Mouse (Mus musculus) urinary bladder, postnatal 14 days (tissue): ENCODE measurements around the gene Gosr2.

Experiments used
- DNase-seq: peaks from one replicate; pipeline ENCODE4 v3.0.0; 2021; ENCODE audit warnings: low spot score

Gosr2 gene

DNA sequence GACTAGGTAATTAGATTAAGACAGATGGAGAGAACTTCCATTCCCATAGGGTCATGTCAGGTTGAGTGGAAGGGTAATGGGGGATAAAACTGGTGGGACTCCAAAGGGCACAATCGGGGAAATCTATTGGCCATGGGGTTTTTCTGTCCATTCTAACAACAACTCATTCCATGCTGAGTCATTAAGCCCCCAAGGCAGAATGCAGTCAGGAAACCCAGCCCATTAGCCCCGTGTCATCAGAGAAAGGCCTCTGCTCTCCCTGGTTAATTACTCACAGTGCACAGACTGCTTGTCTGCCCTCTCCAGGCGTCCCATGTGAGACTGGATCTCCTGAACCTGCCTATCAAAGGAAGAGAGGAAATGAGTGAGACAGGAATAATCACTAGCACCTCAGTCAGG lies 8.7 kb downstream of the Gosr2 start:
- no peak for DNase-seq

DNA sequence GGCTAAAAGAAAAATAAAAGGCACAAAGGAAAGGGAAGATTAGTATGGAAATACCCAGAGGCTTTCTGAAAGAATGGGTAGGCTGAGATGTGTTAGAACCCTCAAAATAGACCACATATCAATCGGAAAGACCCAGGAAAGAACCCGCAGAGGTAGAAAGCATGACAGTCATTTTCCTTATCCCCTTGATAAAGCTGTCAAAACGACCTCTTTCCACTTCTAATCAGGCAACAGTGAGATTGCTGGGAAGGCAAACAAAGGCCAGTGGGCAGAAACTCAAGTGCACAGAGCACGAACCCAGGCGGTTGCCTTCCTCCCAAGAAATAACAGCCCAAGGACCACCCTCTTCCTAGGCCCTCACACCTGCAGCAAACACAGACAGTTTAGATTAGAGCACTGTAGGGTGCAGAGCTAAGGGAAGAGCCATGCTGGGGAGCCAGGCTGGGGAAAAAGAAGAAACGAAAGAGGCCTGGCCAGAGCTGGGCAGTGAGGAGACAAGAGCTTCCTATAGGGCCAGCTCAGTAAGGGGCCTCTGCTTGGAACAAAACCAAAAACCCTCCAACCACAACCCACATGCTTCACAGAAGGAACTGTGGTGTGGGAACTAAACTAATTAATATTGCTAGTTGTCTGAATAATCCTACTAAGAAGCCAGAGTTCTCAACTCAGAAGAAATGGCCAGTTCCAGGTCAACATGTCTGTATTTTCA lies 9.3 kb downstream of the Gosr2 start:
- no peak for DNase-seq

DNA sequence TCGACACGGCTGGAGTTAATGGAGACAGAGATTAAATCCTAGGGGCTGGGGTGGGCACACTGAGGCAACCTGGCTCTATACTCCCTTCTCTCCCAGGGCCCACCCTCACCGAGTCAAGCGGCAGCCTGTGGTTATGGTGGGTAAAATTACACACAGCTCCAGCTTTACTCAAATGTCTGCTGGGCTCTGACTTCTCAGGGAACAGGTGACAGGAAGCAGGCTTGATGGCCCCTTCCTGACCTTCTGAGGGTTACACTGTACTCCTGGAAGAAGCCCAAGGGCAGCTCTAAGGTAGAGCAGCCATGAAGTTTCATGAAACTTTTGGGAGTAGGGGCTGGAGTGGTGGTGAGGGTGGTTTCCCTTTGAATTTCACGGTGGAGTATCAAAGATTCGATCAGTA lies 11.0 kb downstream of the Gosr2 start:
- DNase-seq: no peak

DNA sequence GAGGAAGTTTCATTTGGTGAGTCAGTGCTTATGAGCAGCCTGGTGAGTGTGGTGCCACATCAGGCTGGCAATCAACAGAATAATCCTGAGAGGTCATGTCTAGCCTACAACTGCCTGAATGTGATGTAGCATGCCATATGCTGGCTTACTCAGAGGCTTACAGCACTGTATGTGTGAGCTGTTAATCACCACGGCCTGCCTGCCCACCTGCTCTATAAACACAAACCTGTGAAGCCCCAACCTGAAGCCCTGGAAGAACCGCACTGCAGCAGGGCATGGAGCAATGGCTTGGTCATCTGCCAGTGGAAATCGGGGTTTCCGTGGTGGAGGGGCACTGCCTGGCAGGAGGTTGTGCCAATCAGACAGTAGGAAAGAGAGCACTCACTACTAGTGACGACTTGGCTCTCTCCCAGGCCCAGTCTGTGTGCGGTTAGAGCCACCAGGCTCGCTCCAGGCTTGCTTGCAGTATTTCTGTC lies 12.4 kb downstream of the Gosr2 start:
- no peak for DNase-seq

DNA sequence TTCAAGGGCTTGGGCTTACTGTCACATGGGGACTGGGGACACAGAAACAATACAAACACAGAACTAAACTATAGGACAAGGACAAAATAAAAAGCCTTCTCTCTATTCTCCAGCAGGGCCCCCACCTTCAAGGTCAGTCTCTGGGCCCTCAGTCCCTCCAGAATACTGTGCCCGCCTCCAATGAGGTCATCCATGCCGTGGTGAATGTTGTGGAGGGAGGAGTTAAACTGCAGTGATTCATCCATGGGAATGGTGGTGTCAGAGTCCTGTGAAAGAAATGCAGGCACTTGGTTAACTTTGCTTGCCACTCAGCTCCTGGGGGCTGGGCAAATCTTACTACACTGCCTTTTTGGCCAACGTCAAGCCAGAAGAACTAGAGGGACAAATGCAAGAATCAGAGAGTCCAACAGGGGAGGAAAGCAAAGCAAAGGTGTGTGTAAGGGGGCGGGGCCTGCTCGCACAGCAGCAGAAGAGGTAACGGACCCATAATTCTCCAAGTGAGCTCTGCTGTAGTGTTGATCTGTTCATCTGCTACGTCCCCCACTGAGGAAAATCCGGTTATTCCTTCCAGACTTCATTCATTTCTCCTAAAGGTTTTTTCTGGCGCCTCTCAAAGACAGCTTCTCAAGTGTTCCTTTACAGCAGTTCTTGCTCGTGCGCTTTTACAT lies 13.9 kb downstream of the Gosr2 start:
- DNase-seq: no peak

DNA sequence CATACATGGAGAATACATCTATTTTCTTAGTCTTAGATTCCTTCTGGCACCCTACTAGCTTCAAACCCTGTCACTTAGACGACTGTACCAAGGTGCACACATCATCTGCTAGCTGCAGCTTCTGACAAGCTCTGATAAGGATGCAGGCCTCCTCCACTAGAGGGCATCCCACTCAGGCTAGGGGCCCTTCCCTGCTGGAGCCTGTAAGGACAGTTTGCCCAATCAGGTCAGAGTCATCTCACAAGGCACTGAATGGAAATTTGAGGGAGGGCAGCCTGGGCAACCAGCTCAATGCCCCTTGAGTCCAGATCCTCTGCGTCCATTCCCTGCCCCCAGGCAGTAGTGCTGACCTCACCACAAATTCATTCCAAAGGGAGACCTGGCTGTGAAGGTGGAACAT lies 20.7 kb downstream of the Gosr2 start:
- DNase-seq: peak; percentile 48

DNA sequence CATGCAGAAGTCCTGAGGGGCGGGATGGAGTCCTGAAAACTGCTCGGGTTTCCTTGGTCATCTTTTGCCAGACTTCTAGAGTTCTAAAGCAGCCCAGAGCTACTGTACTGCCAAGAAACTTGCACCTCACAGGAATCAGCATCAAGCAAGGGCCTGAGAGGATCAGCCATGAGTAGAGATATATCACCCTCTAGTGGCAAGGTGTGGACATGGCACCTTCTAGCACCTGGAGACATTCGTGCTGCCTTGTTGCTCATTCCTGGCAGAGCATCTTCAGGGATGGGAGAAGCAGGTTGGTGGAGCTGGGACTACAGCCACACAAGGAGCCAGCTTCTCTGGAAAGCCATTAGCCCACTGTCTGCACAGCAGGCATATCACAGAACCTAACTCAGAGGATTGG lies 22.1 kb downstream of the Gosr2 start:
- DNase-seq: peak; percentile 46

DNA sequence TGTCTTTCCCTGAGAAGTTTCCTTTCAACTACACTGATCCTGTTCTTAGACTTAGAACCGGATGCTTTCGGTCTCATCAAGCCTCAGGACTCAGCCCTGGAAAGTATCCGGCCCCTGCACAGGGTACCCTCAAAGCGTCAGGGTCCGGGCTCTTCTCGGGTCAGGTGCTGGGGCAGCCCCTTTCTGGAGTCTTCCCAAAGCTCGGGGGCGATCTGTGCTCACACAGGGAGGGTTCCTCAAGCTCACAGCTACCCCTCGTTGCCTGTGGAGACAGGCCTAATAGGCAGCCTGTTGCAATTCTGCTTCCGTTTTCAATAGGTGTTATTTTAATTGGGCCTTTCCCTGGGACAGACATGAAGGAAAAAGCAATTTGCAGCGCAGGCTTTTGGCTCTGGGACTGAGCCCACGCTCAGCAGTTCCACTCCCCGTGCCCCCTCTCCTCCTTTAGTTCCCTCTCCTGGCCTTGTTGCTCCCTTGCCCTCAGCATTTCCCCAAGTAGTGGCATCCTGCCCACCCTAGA lies 30.7 kb downstream of the Gosr2 start:
- no peak for DNase-seq

DNA sequence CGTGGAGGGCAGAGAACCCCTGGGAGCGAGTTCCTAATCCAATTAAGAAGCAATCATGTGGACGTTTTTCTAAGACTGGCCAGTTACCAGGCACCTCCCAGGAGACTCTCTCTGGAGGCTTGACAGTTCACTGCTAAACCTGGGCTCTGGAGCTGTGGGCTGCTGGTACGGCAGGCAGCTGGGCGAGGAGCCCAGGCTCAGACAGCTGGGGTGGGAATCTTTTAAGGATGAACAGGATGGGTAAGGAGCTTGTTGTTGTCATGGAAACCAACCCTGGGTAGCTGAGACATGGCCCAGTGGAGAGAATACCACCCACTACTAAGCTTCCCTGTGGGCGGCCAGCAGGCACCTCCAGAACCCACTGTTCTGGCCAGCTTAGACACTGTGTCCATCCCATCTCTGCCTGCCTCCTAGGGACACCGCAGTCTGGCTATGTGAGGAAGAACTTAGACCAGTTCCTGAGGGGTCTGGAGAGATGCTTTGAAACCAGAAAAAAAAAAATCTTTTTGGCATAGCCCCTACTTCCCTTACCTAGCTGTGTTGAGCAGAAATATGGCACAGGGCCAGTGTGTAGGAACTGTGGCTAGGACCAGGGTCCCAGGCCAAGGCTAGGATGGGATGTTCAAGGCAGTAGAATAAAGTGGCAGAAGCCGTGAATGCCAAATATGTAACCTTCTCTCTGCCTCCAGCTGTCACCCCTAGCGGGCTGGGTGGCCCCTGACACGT lies 31.4 kb downstream of the Gosr2 start:
- DNase-seq: no peak

DNA sequence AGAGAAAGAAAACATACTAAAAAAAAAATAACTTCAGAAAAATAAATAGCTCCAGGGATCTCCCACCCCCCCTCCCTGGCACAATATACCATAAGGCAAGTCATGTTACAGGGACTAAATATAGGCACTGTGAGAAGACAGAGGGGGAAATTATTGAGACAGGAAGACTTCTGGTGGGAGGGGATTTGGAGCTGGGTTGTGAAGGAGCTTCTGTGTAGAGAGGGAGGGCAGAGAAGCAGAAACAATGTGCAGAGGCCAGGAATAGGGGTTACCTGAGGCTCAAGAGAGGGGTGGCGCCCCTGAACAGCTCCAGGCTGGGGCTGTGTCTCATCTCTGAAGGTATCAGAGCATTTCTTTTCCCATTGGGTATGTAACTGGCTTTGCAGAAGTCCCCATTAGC lies 32.0 kb downstream of the Gosr2 start:
- no peak for DNase-seq

DNA sequence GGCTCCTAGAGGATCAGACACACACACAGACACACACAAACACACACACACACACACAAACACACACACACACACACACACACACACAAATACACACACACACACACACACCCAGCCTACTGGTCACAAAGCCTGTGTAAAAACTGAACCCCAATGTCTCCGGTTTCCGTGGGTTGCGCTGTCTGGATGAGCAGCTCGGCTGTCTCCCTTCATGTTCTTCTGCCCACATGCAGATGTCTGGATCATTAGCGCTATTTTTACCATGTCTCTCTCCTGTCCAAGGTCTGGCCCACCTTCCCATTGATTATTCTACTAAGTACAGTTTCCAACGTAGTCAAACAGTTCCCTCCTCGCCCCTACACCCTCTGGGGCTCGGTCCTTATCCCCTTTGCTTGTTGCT lies 34.6 kb downstream of the Gosr2 start:
- no peak for DNase-seq

DNA sequence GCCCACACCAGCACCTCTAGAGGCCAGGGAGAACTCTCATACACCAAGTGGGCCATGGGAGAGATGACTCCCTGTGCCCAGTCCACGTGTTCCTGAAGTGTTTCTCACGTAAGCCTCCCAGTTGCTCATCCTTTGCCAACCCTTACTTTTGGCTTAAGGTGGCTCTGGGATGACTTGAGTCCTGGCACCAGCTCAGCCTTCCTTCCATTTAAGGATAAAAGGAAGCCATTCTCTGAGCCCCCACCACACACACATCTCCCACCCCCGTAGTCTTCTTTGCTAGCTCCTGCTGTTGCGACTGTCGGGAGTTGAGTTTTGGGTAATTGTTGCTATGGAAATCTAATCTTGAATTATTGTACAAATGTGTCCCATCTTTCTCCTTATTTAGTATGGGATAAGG lies 35.2 kb downstream of the Gosr2 start:
- DNase-seq: no peak

DNA sequence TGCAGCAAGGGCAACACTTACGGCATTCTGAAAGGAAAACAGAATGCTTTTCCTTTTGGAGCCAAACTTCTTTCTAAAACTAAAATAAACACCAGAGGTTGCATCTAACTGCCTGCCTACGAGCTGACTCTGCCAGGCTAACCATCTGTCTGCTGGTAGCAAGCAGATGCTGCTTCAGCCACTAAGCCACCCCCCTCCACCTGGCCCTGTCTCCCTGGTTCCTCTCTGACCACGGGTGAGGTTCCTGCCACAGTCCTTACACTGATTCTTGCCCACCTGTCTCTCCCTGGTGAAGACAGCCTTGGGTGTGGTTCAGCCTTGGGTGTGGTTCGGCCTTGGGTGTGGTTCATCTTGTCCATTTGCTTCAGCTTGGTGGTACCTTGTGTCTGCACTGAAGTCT lies 35.8 kb downstream of the Gosr2 start:
- DNase-seq: no peak

DNA sequence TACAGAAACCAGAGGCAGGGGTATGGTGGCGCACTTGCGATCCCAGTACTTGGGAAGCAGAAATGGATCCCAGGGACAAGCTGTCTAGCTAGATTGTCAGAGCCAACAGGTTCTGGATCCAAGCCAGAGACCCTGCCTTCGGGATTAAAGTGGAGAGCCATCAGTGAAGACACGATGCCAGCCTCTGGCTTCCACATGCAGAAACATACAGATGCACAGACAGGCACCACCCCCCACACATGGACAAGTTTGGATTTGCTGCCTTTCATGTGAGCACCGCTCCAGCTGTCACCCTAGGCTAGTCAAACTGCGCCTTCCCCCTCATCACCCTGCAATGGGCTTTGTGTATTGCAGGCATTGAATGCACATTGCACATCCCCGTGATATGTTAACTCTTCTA lies 39.5 kb downstream of the Gosr2 start:
- no peak for DNase-seq

DNA sequence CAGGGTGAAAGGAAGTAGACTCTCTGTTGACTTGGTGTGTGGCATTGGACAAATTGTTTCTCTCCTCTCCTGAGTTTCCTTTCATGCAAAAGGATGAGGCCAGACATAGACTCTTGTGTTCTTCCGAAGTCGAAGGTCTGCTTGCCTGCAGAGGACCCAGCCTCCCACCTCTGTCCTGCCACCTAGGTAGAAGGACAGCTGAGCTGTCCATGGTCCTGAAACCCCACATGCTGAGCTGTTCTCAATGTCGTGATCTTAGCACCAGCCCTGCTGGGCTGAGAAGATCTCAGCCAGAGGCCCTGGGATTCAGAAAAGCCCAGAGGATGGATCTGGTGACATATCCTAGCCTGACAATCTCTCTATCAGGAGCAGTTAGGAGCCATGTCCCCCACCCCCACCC lies 41.2 kb downstream of the Gosr2 start:
- DNase-seq: peak; percentile 54

DNA sequence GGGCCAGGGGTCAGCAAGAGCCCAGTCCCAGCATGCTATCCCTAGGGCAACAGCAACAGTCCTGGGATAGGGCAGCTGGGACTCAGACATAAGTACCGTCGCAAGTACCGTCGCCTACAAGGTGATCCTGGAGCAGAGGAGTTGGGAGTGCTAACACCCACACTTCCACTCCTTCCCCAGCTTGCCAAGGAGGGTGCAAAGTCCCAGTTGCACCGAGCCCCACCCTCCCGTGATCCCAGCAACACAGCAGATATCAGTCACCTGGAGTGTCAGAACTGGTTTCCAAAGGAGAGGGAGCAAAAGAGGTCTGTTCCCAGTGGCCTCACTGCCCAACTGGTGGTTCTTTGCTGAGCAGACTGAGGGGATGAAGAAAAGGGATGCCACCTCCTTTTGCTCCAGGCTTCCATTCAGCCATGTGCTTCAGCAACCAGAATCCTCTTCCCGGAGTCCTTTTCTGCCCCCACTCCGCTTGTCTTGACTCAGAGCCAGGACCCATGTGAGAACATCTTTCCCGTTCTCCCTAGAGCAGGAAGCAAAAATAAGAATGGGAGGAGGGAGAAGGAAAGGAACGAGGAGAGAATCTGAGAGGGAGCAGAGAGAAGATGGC lies 44.2 kb downstream of the Gosr2 start:
- no peak for DNase-seq

DNA sequence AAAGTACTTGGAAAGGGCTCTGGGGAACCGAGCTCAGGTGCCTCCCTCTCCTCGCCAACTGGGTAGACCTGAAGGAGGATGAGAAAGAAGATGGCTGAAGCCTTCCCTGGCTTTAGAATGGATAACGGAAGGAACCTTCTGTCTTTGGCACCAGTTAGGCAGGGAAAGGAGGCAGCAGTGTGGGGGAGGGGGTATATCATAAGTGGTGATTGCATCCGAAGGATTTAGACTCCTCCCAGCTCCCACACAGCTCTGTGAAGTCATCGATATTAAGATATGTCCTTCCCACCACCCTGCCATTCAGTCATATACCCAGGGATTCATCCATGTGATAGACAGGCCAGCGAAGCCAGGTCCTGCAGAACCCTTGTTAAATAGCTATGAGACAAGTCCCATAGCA lies 46.3 kb downstream of the Gosr2 start:
- no peak for DNase-seq

DNA sequence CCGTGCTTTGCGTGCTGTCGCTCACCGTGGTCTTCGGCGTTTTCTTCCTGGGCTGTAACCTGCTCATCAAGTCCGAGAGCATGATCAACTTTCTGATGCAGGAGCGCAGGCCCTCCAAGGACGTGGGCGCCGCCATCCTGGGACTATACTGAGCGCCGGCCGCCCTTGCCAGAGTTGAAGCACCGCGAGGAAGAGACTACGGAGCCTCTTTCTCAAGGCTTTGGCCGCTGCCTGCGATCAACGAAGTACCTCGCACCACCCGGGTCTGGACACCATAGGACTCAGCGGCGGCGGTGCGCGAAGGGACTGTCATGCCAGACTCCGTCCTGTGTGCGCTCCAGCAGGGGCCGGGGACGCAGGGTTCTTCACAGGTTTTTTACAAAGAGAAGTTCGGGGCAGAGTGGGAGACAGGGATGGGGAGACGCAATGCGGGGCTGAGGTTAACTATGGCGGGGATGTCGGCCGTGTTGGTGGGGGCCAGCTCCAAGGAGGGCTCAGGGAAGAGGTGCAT lies 47.7 kb downstream of the Gosr2 start:
- no peak for DNase-seq

DNA sequence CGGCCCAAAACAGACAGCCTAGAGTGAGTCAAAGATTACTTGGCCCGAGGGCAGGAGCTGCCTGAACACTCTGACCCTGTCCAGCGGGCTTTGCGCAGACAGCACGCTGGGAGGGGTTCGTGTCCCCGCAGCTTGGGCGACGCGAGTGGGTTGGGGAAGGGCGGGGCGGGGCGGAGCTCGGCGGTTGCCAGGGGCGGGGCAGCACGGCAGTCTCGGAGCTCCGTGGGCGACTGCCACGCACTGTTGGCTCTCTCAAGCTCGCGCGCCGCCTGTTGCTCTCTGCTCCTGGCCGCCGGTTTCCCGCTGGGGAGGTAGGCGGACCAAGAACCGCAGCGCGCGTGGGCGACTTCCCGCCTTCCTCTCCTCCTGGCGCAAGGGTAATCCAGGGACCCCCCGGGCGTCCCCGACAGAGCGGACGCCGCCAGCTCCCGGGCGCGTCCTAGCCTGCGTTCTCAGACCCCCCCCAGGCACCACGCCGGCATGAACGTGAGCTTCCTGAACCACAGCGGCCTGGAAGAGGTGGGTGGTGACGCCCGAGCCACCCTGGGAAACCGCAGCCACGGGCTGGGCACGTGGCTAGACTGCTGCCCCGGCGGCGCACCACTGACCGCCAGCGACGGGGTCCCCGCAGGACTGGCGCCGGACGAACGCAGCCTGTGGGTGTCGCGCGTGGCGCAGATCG lies 48.3 kb downstream of the Gosr2 start, which contains the start of gene Rprml:
Gene Rprml (plus strand): TSS at position 270 of the 682 bp plus-strand sequence.
- DNase-seq: peak; percentile 6

DNA sequence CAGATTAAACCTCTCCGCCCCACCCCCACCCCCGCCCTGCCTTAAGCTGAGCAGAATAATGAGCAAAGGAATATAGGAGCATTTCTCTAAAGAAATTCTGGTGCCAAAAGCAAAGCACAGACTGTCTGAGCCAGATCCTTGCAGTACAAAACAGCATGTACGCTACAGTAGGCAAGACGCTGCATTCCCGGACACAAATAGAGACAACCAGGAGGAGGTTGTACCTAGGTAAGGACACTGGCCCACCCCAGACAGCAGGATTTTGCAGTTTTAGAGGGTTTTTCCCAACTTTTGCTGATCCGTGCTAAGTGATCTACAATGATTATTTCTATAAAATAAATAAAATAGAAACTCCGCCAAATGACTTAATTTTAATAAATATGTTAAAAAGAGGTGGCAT lies 49.0 kb downstream of the Gosr2 start:
- DNase-seq: no peak

DNA sequence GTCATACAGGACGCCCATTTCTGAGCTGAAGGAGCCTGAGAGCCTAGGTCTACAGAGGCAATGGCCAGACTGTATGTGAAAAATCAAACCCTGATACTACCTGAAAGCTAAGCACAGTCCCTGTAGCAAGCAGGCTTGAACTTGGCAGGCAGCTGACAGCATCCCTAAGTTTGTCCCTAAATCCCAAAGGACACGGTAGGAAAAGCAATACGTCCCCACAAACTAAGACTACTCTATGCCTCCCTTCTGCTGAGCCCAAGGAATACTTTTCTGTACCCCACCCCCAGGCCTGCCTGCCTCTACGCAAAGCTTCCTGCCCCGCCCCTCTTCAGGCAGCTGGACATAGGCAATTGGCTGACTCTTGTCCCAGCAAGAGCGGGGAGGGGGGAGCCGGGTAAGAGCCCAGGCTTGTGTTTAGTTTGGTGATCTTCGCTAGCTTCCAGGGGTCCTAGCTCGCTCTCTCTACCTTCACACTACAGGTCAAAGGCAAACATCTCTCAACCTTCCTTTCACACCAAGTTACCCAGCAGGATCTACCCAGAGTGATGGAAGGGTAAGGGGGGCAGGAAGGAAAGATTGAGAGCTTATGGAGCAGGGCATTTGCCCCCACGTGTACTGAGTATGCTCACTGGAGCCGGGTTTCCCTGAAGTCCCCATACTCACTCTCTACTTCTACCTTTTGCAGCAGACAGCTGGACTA lies 49.6 kb downstream of the Gosr2 start:
- DNase-seq: no peak
